Mouse (Mus musculus): ENCODE measurements at regions not wholly inside any gene's neighbourhood (a gene's known extent, or its start where the extent isn't known, plus 50 kb on each side); places are given as distances from the start of the nearest gene placed in this dataset.

GRCm38 (mm10) chr4:5206394-5207099 lies 413.4 kb upstream of the Impad1 start:
- Histone ChIP-seq H3K9ac (no peak overlapping the region), H3K36me3 (no peaks in the 10 kb centered on the region), H3K27ac (peak overlapping the region; percentile 19; the same call in 1 of the 2 replicates), H3K4me3 (no peak overlapping the region), H3K27me3 (no peaks in the 10 kb centered on the region), H3K9me3 (no peaks in the 10 kb centered on the region), H3K4me1 (0 out of 2 replicates have a peak, but pooled peaks cover 3% of the 10 kb centered on the region), H3K4me2 (no peak overlapping the region)
- 35% methylated on average over 1 of the region's 1 CpGs for WGBS
- ATAC-seq (ENCODE audit: borderline replicate concordance, extremely low read depth, low FRiP score, low TSS enrichment): peak; percentile 94

DNA sequence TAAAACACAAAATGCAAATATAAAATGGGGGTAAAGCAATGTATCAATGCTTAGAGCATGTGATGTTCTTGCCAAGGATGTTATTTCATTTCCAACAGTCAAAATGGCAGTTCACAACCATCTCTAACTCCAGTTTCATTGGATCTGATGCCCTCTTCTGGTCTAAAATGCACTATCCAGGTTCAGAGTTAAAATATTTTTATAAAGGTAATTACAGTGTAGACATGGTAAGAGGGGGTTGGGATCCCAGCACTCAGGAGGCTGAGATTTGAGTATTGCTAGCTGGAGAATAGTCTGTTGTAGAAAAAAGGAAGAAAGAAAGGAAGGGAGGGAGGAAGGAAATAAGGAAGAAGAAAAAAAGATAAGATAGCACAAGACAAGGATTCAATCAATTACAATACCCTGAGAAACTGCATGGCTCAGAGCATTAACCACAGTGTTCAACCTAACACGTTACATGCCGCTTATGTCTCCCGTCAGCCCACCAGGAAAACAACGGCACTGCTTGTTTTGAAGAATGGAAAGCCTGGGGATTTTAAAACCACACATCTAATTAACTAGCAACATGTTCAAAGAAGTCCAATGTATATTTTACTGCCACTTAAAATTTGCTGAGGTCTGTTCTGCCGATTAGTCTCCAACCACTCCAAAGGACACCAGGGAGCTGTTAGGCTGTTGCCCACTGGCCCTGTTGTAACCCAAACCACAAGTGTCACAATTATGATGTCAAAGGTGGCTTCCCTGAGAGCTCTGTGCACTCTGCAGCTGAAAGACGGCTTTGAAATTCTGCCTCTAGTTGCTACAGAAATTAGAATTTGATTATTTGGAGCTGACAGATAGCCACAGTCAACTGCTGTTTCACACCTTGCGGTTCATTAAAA lies 412.4 kb upstream of the Impad1 start:
- ATAC-seq (ENCODE audit: borderline replicate concordance, extremely low read depth, low FRiP score, low TSS enrichment): no peak
- 52% methylated on average over 7 of the region's 7 CpGs for WGBS
- no peak overlapping the region for H3K9ac ChIP-seq

DNA sequence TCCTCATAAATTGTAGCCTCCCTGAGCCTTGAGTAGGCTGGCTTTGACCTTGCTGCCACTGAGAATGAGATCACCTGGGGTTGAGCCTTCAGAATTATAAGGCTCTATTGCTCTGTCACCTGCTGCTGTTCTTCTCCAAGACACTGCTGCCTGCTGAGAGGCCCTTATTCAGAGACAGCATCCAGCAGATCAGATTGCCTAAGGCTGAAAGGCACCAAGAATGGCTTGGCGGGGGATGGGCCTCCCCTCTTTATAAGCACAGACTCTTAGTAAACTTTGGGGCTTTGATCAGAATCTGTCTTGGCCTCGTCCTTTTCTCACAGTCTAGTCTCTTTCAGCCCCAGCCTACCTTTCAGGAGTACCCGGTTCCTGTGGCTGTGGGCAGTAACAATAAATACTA lies 401.1 kb upstream of the Impad1 start:
- WGBS: 54% methylated on average over 3 of the region's 3 CpGs
- Histone ChIP-seq H3K27me3 (no peaks in the 10 kb centered on the region), H3K4me2 (no peak overlapping the region), H3K4me3 (no peak overlapping the region), H3K9ac (no peak overlapping the region), H3K36me3 (no peaks in the 10 kb centered on the region), H3K9me3 (no peaks in the 10 kb centered on the region), H3K27ac (no peak overlapping the region), H3K4me1 (no peaks in the 10 kb centered on the region)
- no peak for ATAC-seq (ENCODE audit: borderline replicate concordance, extremely low read depth, low FRiP score, low TSS enrichment)

More for the DNA sequence above, 412.4 kb upstream of the Impad1 start:
- Histone ChIP-seq H3K27ac (no peak overlapping the region), H3K27me3 (no peaks in the 10 kb centered on the region), H3K4me1 (0 out of 2 replicates have a peak, but pooled peaks cover 3% of the 10 kb centered on the region), H3K36me3 (no peaks in the 10 kb centered on the region), H3K4me2 (no peak overlapping the region), H3K9me3 (no peaks in the 10 kb centered on the region), H3K4me3 (no peak overlapping the region)

GRCm38 (mm10) chr4:5181591-5181990 lies 388.4 kb upstream of the Impad1 start:
- no peak for ATAC-seq (ENCODE audit: borderline replicate concordance, extremely low read depth, low FRiP score, low TSS enrichment)
- WGBS: 54% methylated on average over 1 of the region's 1 CpGs

DNA sequence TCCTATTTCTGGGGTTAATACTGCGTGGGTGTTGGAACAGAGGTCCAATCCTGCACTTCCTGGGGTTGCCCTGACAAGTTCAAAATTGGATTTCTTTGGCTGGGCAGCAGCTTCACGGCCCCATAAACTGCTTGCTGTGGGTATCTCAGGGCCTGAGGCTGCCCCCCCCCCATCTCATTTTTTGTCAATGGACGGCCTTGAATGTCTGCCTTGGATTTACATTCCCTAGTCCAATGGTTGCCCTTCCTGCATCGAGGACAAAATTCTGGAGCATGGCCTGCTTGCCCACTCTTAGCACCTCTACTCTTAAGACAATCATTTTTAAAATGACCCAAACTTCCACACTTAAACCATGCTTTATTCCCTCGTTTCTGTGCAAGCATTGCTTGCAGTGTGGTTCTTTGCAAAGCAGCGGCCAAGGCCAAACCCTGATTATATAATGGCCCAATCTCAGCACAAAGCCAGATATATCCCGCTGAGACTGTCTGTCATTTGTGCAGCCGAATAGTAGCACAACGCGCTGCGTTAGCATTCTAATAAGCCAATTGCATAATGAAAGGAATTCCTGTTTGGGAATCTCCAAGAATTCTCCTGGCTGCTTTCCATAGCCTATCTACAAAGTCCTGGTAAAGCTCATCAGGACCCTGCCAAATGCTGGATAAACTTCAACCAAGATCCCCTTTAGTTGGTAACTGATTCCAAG lies 386.0 kb upstream of the Impad1 start:
- Histone ChIP-seq H3K4me1 (no peaks in the 10 kb centered on the region), H3K9me3 (no peaks in the 10 kb centered on the region), H3K4me2 (no peak overlapping the region), H3K27ac (no peak overlapping the region), H3K27me3 (no peaks in the 10 kb centered on the region), H3K36me3 (no peaks in the 10 kb centered on the region), H3K9ac (no peak overlapping the region), H3K4me3 (no peak overlapping the region)
- ATAC-seq (ENCODE audit: borderline replicate concordance, extremely low read depth, low FRiP score, low TSS enrichment): peak; percentile 31; the same call in 1 of the 2 replicates
- WGBS: 70% methylated on average over 11 of the region's 11 CpGs

More at GRCm38 (mm10) chr4:5181591-5181990, 388.4 kb upstream of the Impad1 start:
- Histone ChIP-seq H3K36me3 (no peaks in the 10 kb centered on the region), H3K9me3 (no peaks in the 10 kb centered on the region), H3K9ac (no peak overlapping the region), H3K27ac (no peak overlapping the region), H3K27me3 (no peaks in the 10 kb centered on the region), H3K4me1 (no peaks in the 10 kb centered on the region), H3K4me2 (no peak overlapping the region), H3K4me3 (no peak overlapping the region)

DNA sequence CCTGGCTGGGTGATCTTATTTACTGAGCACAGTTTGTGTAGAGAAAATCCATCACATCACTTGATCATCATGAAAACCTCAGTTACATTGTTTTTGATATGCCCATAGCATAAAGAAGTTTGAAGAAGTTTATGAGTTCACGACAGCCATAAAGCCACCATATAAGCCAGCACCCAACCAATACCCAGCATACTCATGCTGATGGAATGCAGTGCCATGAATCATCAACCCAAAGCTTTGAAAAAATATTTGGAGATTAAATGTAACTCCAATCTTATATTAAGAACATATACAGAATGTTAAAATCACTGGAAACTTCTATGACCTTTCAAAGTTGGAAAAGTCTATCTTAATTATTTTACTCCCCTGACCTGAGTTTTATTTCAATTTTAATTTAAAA lies 372.1 kb upstream of the Impad1 start:
- no peak overlapping the region for H3K9ac ChIP-seq
- no peak overlapping the region for H3K27ac ChIP-seq
- no peak overlapping the region for H3K4me2 ChIP-seq
- H3K4me3 ChIP-seq: no peak overlapping the region
- 80% methylated on average over 1 of the region's 1 CpGs for WGBS
- no peaks in the 10 kb centered on the region for H3K36me3 ChIP-seq
- no peaks in the 10 kb centered on the region for H3K4me1 ChIP-seq
- ATAC-seq (ENCODE audit: borderline replicate concordance, extremely low read depth, low FRiP score, low TSS enrichment): no peak
- no peaks in the 10 kb centered on the region for H3K27me3 ChIP-seq
- H3K9me3 ChIP-seq: no peaks in the 10 kb centered on the region

- Histone ChIP-seq H3K36me3 (no peaks in the 10 kb centered on the region), H3K4me2 (no peak overlapping the region), H3K27me3 (no peaks in the 10 kb centered on the region), H3K4me3 (no peak overlapping the region), H3K4me1 (no peaks in the 10 kb centered on the region), H3K27ac (no peak overlapping the region), H3K9ac (no peak overlapping the region), H3K9me3 (no peaks in the 10 kb centered on the region)
- 59% methylated on average over 1 of the region's 1 CpGs for WGBS
- ATAC-seq (ENCODE audit: borderline replicate concordance, extremely low read depth, low FRiP score, low TSS enrichment): no peak
These were observed 367.8 kb upstream of the Impad1 start for GRCm38 (mm10) chr4:5160931-5161330.

- ATAC-seq (ENCODE audit: borderline replicate concordance, extremely low read depth, low FRiP score, low TSS enrichment): no peak
- H3K4me1 ChIP-seq: no peaks in the 10 kb centered on the region
- H3K27ac ChIP-seq: no peak overlapping the region
- no peaks in the 10 kb centered on the region for H3K9me3 ChIP-seq
- 21% methylated on average over 3 of the region's 3 CpGs for WGBS
- H3K36me3 ChIP-seq: no peaks in the 10 kb centered on the region
- H3K9ac ChIP-seq: no peak overlapping the region
- no peak overlapping the region for H3K4me3 ChIP-seq
- no peaks in the 10 kb centered on the region for H3K27me3 ChIP-seq
- no peak overlapping the region for H3K4me2 ChIP-seq
These were observed 337.6 kb upstream of the Impad1 start for GRCm38 (mm10) chr4:5130726-5131125.

- 87% methylated on average over 2 of the region's 2 CpGs for WGBS
- Histone ChIP-seq H3K27me3 (no peaks in the 10 kb centered on the region), H3K4me2 (no peak overlapping the region), H3K27ac (no peak overlapping the region), H3K9ac (no peak overlapping the region), H3K4me1 (no peaks in the 10 kb centered on the region), H3K4me3 (no peak overlapping the region), H3K36me3 (no peaks in the 10 kb centered on the region), H3K9me3 (no peaks in the 10 kb centered on the region)
- no peak for ATAC-seq (ENCODE audit: borderline replicate concordance, extremely low read depth, low FRiP score, low TSS enrichment)
These were observed 332.9 kb upstream of the Impad1 start for GRCm38 (mm10) chr4:5126059-5126458.

DNA sequence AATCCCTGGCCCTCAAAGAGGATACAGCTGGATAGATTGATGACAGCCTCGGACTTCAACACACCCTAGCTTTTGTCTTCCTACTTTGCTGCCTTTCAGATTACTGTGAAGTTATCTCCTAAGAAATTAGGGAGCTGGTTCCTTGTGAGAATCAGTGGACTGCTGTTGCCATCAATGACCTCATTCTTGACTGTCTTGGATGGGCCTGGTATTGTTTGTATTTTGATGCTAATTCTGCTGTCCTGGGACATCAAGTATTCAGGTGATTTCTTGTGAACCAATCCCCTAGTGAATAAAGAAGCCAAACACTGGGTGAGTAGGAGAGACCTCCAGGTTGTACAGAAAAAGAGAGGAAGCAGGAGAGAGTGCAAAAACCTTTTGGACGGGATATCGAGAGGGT lies 305.3 kb upstream of the Impad1 start:
- H3K4me1 ChIP-seq: no peaks in the 10 kb centered on the region
- no peak overlapping the region for H3K4me2 ChIP-seq
- ATAC-seq (ENCODE audit: borderline replicate concordance, extremely low read depth, low FRiP score, low TSS enrichment): no peak
- no peaks in the 10 kb centered on the region for H3K27me3 ChIP-seq
- no peaks in the 10 kb centered on the region for H3K36me3 ChIP-seq
- 85% methylated on average over 3 of the region's 3 CpGs for WGBS
- no peak overlapping the region for H3K27ac ChIP-seq
- H3K9me3 ChIP-seq: no peaks in the 10 kb centered on the region
- H3K4me3 ChIP-seq: no peak overlapping the region
- H3K9ac ChIP-seq: no peak overlapping the region

- H3K4me1 ChIP-seq: no peaks in the 10 kb centered on the region
- no peak overlapping the region for H3K4me2 ChIP-seq
- no peaks in the 10 kb centered on the region for H3K9me3 ChIP-seq
- peak; percentile 87; the same call in 1 of the 2 replicates for ATAC-seq (ENCODE audit: borderline replicate concordance, extremely low read depth, low FRiP score, low TSS enrichment)
- 15% methylated on average over 3 of the region's 3 CpGs for WGBS
- no peak overlapping the region for H3K9ac ChIP-seq
- no peaks in the 10 kb centered on the region for H3K27me3 ChIP-seq
- H3K36me3 ChIP-seq: no peaks in the 10 kb centered on the region
- H3K4me3 ChIP-seq: no peak overlapping the region
- H3K27ac ChIP-seq: no peak overlapping the region
These were observed 285.6 kb upstream of the Impad1 start for GRCm38 (mm10) chr4:5078723-5079122.

- Histone ChIP-seq H3K4me3 (no peak overlapping the region), H3K36me3 (no peaks in the 10 kb centered on the region), H3K9me3 (no peaks in the 10 kb centered on the region), H3K27me3 (no peaks in the 10 kb centered on the region), H3K4me2 (no peak overlapping the region), H3K27ac (no peak overlapping the region), H3K4me1 (no peaks in the 10 kb centered on the region), H3K9ac (no peak overlapping the region)
- ATAC-seq (ENCODE audit: borderline replicate concordance, extremely low read depth, low FRiP score, low TSS enrichment): no peak
- WGBS: 100% methylated on average over 1 of the region's 1 CpGs
These were observed 281.6 kb upstream of the Impad1 start for GRCm38 (mm10) chr4:5074754-5075153.
